Mouse (Mus musculus): ENCODE results near the gene Litaf.

DNA sequence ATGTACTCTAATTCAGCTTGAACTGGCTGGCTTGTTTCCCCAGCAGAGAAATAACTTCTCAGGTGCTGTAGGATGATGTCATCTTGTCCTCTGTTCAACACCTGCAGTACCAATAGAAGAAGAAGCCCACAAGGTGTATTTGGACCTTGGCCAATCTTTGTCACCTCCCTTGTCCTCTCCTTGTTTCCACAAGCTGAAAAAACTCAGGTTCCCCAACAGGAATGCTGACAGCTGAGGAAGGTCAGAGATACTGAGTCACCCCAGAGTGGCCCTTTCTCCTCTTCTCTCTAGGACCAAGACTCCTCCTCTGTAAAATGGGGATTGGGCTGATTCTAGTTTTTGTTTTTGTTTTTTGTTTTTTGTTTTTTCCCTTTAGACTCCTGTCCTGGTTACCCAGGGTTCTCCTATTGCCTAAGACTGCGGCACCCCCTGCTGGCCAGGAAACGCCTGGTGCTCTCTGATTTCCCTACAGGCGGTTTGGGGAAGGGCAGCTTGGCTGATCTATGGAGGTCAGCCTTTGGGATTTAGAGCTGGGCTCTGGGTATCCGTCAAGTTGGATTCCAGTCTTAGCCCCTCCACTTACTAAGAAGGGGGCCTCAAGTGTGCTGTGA lies 31.7 kb downstream of the Litaf start:
- no peak for TF ChIP-seq CHD2 (IDR thresholded peaks at IDR 0.05; ENCODE audit: low read length)
- TF ChIP-seq CTCF (conservative IDR thresholded peaks at IDR 0.05 in 1 of 2, IDR thresholded peaks at IDR 0.05 in 1 of 2; ENCODE audit: low read depth in 2 of 2, low read length in 2 of 2), result peak; percentile 94 to 100
- no peak for TF ChIP-seq E2F4 (IDR thresholded peaks at IDR 0.05; ENCODE audit: insufficient replicate concordance, low read depth, low read length)
- 0 out of 2 replicates have a peak, but pooled peaks have one; percentile 8 for TF ChIP-seq EP300 (IDR thresholded peaks at IDR 0.05; ENCODE audit: low read length)
- TF ChIP-seq MAX (IDR thresholded peaks at IDR 0.05; ENCODE audit: low read length), result no peak
- TF ChIP-seq POLR2A (IDR thresholded peaks at IDR 0.05; ENCODE audit: low read depth, low read length), result no peak
- TF ChIP-seq TCF12 (IDR thresholded peaks at IDR 0.05; ENCODE audit: low read depth, low read length), result peak; percentile 56
- TF ChIP-seq ETS1 (conservative IDR thresholded peaks at IDR 0.05; ENCODE audit: low read depth, low read length), result no peak
- TF ChIP-seq SIN3A (IDR thresholded peaks at IDR 0.05; ENCODE audit: low read length), result 0 out of 2 replicates have a peak, but pooled peaks have one; percentile 33
- TF ChIP-seq BHLHE40 (IDR thresholded peaks at IDR 0.05; ENCODE audit: low read depth, low read length), result peak; percentile 48; the same call in 1 of the 2 replicates
- TF ChIP-seq NRF1 (IDR thresholded peaks at IDR 0.05; ENCODE audit: low read depth, low read length), result 0 out of 2 replicates have a peak, but pooled peaks have one; percentile 31
- TF ChIP-seq USF2 (conservative IDR thresholded peaks at IDR 0.05; ENCODE audit: low read depth, low read length), result no peak
- peak; percentile 55; the same call in 1 of the 2 replicates for TF ChIP-seq MEF2A (IDR thresholded peaks at IDR 0.05; ENCODE audit: borderline replicate concordance, low read depth, low read length)
- TF ChIP-seq MAFK (IDR thresholded peaks at IDR 0.05; ENCODE audit: insufficient replicate concordance, low read length), result 0 out of 2 replicates have a peak, but pooled peaks have one; percentile 48
